Mouse (Mus musculus): ENCODE measurements around the gene Asic2.

DNA sequence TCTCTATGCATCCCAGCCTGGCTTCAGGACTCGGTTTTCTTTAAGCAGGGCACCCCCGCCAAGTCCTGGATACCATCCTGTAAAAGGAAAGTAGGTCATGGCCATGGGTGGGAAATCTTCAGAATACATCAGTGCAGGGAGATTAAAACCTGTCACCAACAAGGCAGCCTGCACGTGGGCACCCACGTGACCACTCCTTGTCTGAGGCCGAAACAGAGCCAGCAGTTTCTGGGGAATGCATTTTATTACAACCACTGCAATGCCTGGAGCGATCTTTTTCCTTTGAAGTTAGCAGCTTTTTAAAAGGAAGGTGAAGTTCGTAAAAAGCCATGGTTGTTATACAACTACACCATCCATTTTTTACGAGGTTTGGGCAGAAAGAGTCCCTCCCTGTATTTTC is 873.7 kb downstream of the Asic2 start:
- TF ChIP-seq POLR2A (IDR thresholded peaks at IDR 0.05; ENCODE audit: borderline replicate concordance, insufficient read depth, low read length) (no peak), CTCF (IDR thresholded peaks at IDR 0.05; ENCODE audit: borderline replicate concordance, insufficient read depth, low read depth, low read length) (no peak)
